Mouse (Mus musculus): Measurements from ENCODE around the gene Evx2.

Evx2 gene

DNA sequence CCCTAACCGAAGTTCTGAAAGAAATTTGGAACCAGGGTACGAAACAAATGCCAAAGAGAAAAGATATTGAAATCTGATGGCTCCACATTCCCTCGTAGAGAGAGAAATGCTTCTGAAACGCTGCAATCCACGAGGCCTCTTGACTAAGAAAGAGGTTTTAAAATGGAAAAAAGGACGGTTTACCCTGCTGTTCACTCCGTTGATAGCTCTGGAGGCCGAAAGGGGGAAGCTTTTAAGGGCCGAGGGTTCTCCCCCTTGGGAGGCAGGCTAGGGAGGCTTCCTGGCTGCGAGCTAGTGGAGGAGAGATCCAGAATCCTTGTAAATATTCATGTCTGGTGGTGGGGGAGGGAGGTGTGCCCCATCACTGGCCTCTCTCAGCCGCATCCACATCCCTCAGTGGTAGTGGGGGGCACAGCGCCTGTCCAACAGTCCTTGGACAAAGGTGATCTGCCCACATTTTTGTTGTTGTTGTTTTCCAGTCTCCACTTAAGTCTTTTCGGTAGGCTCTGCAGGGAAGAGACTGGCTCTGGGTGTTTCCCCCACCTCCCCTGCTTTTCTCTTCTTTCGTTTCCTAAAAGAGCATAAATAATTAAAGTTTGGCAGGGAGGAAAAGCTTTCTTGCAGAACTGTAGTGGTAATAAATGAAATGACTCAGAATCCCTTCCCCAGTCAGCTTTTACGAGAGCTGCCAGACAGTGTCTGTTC, 19.7 kb upstream of the Evx2 start, which contains the start of gene Hoxd11:
Hoxd11 (plus strand) TSS at position 667 of the 705 bp plus-strand sequence.
- TF ChIP-seq GATA4 (IDR thresholded peaks at IDR 0.05; ENCODE audit: insufficient replicate concordance, low read length) = no peak

DNA sequence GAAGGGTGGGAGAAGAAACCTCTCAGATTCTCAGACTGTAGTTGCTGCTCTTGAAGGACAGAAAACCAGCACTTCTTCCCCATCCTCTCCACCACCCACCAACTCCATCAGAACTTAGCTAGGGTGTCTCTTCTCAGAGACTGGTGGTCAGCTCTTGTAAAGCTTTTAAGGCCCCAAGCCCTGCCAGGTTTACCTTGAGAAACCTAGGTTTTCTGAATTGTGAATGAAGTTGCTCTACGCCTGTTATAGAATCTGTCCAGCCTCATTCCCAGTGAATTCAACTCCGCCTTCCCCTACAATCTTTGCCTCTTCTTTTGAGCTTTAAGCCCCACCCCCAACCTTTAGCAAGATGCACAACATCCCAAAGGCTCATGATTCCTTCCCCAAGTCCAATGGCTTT, 17.7 kb upstream of the Evx2 start:
- TF ChIP-seq GATA4 (IDR thresholded peaks at IDR 0.05; ENCODE audit: insufficient replicate concordance, low read length) = no peak

DNA sequence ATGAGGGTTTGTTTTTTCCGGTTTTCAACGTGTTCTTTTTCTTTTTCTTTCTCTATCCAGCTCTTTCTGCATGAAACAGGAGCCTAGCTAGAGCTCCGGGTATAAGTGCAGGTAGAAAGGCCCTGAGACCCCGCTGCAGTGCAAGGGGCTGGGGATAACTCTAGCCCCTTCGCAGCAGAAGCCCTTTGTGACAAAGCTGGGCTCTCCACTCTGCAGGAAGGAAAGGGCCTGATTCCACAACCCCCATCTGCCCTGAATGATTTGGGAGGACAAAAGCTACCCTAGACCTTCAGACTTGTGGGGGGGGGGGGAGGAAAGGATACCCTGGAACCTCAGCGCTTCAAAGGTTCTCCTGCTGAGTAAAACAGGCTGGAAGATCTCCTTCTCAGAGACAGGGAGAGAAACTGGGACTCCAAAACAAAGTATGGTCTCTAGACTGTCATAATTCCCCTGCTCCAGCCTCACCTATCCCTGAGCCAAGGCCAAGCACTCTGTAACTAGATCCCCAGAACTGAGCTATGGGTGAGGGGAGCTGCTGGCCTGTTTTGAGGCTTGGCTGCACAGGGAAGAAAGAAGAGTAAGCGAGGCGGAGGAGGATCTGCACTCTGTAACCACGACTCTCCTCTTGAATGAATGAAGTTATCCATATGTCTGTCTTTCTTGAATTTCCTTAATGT, 17.2 kb upstream of the Evx2 start:
- TF ChIP-seq GATA4 (IDR thresholded peaks at IDR 0.05; ENCODE audit: insufficient replicate concordance, low read length) = no peak

DNA sequence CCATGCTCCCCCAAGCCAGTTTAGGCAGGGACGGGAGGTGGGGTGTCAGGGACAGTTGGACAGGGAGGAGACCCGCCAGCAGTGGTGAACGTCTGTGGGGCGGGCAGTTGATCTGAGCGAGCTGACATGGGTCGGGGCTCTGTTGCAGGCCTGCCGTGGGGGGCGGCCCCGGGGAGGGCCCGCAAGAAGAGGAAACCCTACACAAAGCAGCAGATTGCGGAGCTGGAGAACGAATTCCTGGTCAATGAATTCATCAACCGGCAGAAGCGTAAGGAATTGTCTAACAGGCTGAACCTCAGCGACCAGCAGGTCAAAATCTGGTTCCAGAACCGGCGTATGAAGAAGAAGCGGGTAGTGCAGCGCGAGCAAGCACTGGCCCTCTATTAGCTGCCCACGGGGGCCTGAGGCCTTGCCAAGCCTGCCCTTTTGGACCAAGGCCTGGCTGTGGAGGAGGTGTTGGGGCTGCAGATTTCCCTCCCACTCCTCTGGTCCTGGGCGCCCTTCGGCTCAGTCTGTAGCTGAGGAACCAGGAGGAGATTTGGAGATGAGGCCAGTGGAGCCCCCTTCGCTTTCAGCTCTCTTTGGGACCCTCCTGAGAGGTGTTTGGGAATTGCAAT, 16.4 kb upstream of the Evx2 start:
- TF ChIP-seq GATA4 (IDR thresholded peaks at IDR 0.05; ENCODE audit: insufficient replicate concordance, low read length) = no peak

DNA sequence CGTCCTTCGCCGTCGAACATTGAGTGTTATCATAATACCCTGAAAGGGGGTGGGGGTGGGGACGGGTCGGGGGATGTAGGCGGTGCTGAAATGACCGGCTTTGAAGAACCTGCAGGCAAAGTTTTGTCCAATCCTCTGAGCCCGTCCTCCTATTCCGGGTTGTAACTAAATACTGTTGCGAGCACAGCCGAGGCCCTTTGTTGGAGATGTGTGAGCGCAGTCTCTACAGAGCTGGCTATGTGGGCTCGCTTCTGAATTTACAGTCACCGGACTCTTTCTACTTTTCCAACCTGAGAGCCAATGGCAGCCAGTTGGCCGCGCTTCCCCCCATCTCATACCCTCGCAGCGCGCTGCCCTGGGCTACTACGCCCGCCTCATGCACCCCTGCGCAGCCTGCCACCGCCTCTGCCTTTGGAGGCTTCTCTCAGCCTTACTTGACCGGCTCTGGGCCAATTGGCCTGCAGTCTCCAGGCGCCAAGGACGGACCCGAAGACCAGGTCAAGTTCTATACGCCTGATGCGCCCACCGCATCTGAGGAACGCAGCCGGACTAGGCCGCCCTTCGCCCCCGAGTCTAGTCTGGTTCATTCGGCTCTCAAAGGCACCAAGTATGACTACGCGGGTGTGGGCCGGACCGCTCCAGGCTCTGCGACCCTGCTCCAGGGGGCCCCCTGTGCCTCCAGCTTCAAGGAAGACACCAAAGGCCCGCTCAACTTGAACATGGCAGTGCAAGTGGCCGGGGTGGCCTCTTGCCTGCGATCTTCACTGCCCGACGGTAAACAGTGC, 15.7 kb upstream of the Evx2 start, which contains the start of gene Hoxd12:
Hoxd12 (plus strand) TSS at position 133 of the 785 bp plus-strand sequence.
- TF ChIP-seq GATA4 (IDR thresholded peaks at IDR 0.05; ENCODE audit: insufficient replicate concordance, low read length) = no peak

DNA sequence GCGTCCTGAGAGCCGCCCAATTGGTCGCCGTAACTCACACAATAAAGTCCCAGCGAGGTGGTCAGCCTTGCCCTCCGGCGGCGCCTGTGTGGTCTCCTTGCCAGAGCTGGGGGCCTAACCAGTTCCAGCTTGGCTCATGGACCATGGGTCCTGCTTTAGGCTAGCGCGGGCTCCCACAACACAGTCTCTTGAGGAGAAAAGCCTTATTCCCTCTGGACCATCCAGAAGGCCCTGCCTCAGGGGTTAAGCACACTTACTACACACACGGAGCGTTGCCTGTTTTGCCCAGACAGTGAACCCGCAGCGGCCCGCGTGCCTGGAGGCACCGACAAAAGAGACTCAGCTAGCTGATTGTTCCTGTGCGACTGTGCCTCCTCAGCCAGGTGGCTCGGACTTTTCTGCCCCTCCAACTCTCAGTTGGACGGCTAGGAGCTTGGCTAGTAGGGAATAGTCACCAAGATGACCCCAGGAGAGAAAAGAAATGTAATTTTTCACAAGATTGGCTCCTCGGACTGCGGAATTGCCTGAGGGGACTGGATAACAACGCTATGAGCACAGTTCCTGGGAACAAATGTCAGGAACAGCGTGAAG, 14.6 kb upstream of the Evx2 start:
- TF ChIP-seq GATA4 (IDR thresholded peaks at IDR 0.05; ENCODE audit: insufficient replicate concordance, low read length) = no peak

DNA sequence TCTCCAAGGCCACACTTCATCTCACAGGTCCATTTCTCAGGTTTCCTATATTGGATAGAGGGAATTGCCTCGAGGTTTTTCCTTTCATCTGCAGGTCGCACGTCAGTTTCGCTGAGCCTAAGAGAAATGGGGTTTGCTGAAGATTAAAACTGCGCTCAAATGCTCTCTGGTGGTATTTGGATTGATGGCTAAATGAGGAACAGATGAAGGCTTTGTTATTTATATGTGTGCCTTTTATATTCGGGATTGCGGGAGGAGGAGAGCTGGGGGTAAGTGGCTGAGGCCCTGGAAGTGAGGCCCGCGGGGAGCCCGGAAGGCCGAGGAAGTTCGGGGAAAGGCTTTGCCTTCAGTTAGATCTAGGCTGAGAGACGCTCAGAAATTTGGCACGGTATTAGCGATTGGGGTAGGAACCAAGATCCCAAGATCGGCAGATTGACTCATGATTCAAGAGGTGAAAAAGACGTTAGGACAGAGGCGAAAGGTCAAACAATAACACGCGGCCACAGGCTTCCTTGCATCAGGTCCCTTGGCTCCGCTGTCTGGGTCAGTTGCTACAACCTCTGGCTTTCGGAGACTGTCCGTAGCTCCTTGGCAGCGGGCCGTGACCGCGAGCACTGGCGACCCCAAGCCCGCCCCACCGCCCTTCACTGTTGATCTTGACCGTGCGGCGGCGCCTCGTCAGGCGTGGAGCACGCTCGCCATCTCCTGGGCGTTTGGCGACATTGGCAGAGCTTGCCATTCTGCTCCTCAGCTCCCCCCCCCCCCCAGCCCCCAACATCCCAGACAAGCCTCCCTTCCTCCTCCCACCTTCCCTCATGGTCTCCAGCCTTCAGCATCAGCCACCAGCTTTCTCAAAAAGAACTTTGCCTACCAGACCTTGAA, 13.4 kb upstream of the Evx2 start:
- TF ChIP-seq GATA4 (IDR thresholded peaks at IDR 0.05; ENCODE audit: insufficient replicate concordance, low read length) = no peak

DNA sequence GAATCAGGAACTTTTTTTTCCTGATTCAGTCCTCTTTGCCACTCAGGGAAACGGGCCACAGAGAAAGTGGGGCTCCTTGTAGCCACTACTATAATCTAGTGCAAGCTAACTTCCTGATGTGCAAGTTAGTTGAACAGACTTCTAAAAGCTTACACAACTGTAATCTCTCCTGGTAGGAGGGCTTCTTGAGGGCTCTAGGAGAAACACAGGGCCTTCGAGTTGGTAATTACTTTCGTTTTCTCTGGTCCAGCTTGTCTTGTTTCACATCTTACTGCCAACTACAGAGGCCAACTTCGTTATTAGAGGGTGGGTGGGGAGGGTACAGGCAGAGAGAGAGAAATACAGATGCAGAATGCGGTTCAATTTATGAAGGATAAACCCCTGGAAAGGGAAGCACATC, 12.5 kb upstream of the Evx2 start:
- TF ChIP-seq GATA4 (IDR thresholded peaks at IDR 0.05; ENCODE audit: insufficient replicate concordance, low read length) = no peak

DNA sequence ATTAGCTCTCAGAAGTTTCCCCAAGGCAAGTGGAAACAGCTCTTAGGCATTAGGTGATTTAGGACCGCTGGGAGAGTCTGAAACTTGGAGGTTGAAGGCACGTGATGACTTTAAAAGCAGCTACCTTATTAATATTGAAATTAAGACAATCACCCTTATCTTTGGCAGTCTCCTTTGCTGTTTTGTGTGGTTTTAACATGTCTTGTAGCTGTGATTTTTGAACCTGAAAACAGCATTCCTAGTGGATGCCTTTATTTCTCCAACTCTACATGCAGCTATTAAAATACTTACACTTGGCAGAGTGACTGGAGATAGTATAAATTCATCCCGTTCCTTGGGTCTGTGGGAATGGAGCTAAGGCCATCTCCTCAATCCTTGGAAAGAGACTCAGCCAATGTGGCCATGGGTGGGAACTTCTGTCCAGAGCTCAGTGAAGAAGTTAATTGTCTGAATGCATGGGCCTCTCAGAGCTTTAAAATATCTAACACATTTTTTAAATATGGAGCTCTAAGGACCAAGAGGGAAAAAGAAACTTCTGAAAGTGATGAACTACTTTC, 11.4 kb upstream of the Evx2 start:
- no peak for TF ChIP-seq GATA4 (IDR thresholded peaks at IDR 0.05; ENCODE audit: insufficient replicate concordance, low read length)

DNA sequence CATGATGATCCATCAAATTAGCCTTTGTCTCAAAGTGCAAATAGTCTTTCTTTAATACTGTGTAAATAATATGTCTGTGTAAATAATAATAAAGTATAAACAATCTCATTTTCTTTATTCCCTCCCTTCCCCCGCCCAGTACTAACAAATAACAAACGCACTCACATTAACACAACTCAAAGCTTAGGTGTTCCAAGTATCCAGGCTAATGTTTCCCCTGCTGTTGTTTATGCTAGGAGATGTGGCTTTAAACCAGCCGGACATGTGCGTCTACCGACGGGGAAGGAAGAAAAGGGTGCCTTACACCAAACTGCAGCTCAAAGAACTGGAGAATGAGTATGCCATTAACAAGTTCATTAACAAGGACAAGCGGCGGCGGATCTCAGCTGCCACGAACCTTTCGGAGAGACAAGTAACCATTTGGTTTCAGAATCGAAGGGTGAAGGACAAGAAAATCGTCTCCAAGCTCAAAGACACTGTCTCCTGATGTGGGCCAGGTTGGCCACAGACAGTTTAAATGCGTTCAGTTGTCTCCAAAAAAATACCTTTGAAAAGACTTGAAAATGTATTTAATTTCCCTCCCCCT, 10.4 kb upstream of the Evx2 start:
- TF ChIP-seq GATA4 (IDR thresholded peaks at IDR 0.05; ENCODE audit: insufficient replicate concordance, low read length) = no peak

DNA sequence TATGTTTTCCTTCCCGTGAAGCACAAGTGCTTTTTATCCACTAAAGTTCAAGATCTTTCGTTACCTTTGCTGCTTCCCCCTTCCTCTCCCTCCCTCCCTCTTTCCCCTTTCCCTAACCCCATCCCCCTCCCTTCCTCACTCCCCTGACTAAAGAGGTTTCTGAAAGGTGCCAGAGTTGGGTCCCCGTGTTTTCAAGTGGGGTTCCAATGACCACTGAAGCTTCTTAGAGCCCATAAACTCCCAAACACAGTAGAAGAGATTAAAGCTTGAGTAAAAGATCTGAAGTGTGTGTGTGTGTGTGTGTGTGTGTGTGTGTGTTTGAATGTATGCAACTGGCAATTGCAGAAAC, 9.8 kb upstream of the Evx2 start:
- TF ChIP-seq GATA4 (IDR thresholded peaks at IDR 0.05; ENCODE audit: insufficient replicate concordance, low read length) = no peak

DNA sequence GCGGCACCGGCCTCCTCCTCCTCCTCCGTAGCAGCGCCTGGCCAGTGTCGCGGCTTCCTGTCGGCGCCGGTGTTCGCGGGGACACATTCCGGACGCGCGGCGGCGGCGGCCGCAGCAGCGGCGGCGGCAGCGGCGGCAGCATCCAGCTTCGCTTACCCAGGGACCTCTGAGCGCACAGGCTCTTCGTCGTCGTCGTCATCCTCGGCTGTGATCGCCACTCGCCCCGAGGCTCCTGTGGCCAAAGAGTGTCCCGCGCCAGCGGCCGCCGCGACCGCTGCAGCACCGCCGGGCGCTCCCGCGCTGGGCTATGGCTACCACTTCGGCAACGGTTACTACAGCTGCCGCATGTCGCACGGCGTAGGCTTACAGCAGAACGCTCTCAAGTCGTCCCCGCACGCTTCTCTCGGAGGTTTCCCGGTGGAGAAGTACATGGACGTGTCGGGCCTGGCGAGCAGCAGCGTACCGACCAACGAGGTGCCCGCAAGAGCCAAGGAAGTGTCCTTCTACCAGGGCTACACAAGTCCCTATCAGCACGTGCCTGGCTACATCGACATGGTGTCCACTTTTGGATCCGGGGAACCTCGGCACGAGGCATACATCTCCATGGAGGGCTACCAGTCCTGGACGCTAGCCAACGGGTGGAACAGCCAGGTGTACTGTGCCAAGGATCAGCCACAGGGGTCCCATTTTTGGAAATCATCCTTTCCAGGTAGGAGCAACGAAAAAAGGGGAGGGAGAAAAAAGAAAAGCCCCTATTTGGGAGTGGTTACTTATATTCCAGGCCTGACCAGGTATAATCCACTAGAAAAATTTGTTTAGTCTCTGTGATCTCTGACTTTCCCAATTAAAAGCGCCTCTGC, 9.2 kb upstream of the Evx2 start:
- TF ChIP-seq GATA4 (IDR thresholded peaks at IDR 0.05; ENCODE audit: insufficient replicate concordance, low read length) = no peak
